Mouse (Mus musculus) kidney, adult 2 months (tissue): ENCODE data around the gene Oxct2a.

ENCODE experiments used
- CTCF ChIP-seq: fragments of 200-500 bp; conservative IDR thresholded peaks from 2 replicates; pipeline ENCODE4 v1.5.1; 2011; ENCODE audit warnings: low read depth, mild to moderate bottlenecking, control low read depth, low read length, moderate library complexity, mixed read lengths; ENCODE audit not compliant: insufficient read depth, insufficient read length
- POLR2A ChIP-seq: fragments of 200-500 bp; IDR thresholded peaks from one replicate; pipeline ENCODE4 v1.6.1; 2011; ENCODE audit warnings: low read depth, low read length, control low read depth

- TF ChIP-seq POLR2A, result no peak
- no peak for TF ChIP-seq CTCF
Measured at GRCm38 (mm10) chr4:123355941-123356340, 32.5 kb upstream of the Oxct2a start.
